Mouse (Mus musculus) kidney, adult 2 months (tissue): Measurements from ENCODE around the gene Polr3c.

ENCODE experiments used
- CTCF ChIP-seq: fragments of 200-500 bp; conservative IDR thresholded peaks from 2 replicates; pipeline ENCODE4 v1.5.1; 2011; ENCODE audit warnings: low read depth, mild to moderate bottlenecking, control low read depth, low read length, moderate library complexity, mixed read lengths; ENCODE audit not compliant: insufficient read depth, insufficient read length
- POLR2A ChIP-seq: fragments of 200-500 bp; IDR thresholded peaks from one replicate; pipeline ENCODE4 v1.6.1; 2011; ENCODE audit warnings: low read depth, low read length, control low read depth

DNA sequence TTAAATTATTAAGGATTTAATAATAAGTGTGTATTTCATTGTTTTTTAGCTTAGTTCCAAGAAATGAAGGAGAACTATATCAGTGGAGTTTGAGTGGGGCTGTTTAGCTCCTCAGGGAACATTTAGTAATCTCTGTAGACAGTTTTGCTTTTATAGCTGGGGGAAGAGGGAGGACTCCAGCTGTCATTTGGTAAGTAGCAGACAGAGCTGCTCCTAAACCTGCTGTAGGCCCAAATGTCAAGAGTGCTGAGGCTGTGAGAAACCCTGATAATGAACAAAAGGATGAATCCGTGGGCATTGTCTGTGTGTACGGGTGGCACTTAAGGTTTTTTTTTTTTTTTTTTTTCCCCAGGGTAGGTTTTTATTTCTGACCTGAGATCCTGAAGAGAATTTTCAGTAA is 7.8 kb upstream of the Polr3c start:
- TF ChIP-seq CTCF (no peak), POLR2A (no peak)
